Mouse (Mus musculus) limb, embryonic 14.5 days (tissue): ENCODE results near the gene Aff3. TPM values are rescaled to one million over a fixed set of nuclear protein-coding genes. Genes with fewer than 3 reads are reported as not detected.

Source experiments
- ATAC-seq: fragments of 200-750 bp; cut with Nextera tagmentation; 2 replicates; pipeline ENCODE4 v1.8.0; 2017; ENCODE audit warnings: low read depth, moderate number of reproducible peaks, moderate TSS enrichment; ENCODE audit not compliant: low FRiP score
- DNase-seq: peaks from one replicate; pipeline ENCODE4 v3.0.0-alpha.2; 2015; ENCODE audit warnings: low spot score
- H3K27ac ChIP-seq: fragments of 300-500 bp; sonication (generic); replicated peaks from 2 replicates; pipeline ENCODE4 v1.5.1; 2014; ENCODE audit warnings: low read depth, mild to moderate bottlenecking, low read length, moderate library complexity, mixed read lengths
- H3K27me3 ChIP-seq: fragments of 300-500 bp; sonication (generic); 2 replicates; pipeline ENCODE4 v1.6.1; 2014; ENCODE audit warnings: low read length, mixed read lengths; ENCODE audit not compliant: control insufficient read depth, insufficient read depth
- H3K36me3 ChIP-seq: fragments of 300-500 bp; sonication (generic); 2 replicates; pipeline ENCODE4 v1.6.1; 2014; ENCODE audit warnings: mild to moderate bottlenecking, low read length, moderate library complexity, mixed read lengths; ENCODE audit not compliant: control insufficient read depth, insufficient read depth
- H3K4me1 ChIP-seq: fragments of 300-500 bp; sonication (generic); 2 replicates; pipeline ENCODE4 v1.6.1; 2014; ENCODE audit warnings: antibody characterized with exemption, low read length, mixed read lengths; ENCODE audit not compliant: control insufficient read depth, insufficient read depth
- H3K4me2 ChIP-seq: fragments of 300-500 bp; sonication (generic); replicated peaks from 2 replicates; pipeline ENCODE4 v1.6.1; 2014; ENCODE audit warnings: low read depth, mild to moderate bottlenecking, low read length, moderate library complexity; ENCODE audit not compliant: severe bottlenecking
- H3K4me3 ChIP-seq: fragments of 300-500 bp; sonication (generic); replicated peaks from 2 replicates; pipeline ENCODE4 v1.5.1; 2014; ENCODE audit warnings: low read length
- H3K9ac ChIP-seq: fragments of 300-500 bp; sonication (generic); 2 replicates; pipeline ENCODE4 v1.6.1; 2014; ENCODE audit warnings: mild to moderate bottlenecking, low read depth, low read length, moderate library complexity; ENCODE audit not compliant: severe bottlenecking
- H3K9me3 ChIP-seq: fragments of 300-500 bp; sonication (generic); 2 replicates; pipeline ENCODE4 v1.6.1; 2016; ENCODE audit warnings: low read length; ENCODE audit not compliant: control insufficient read depth
- POLR2A ChIP-seq: fragments of 200-500 bp; IDR thresholded peaks from 2 replicates; pipeline ENCODE4 v1.8.0; 2012; ENCODE audit warnings: inconsistent platforms, mild to moderate bottlenecking, moderate library complexity, borderline replicate concordance; ENCODE audit not compliant: insufficient read depth, insufficient read length; ENCODE audit errors: extremely low read depth
- WGBS: fragments of 180-500 bp; shearing (Covaris S2); extraction: QIAGEN DNeasy Blood & Tissue Kit; methylation state at CpG from one replicate; pipeline ENCODE4 v1.1.7; 2014; 5-methylcytosine and 5-hydroxymethylcytosine counted together
- polyA plus RNA-seq, 2 experiments: library from polyadenylated mRNA; depleted of rRNA in 1 of 2; stranded (reverse) in 1 of 2; unstranded in 1 of 2; fragments of >200 nt; fragmentation: Nextera tagmentation in 1 of 2; extraction: Ambion mirVana in 1 of 2; gene quantifications; 2 replicates each; pipeline versions ENCODE4 v1.2.1 to v1.2.3; 2012 to 2014

Gene Aff3
- polyA plus RNA-seq, 2 experiments, result 20.4 to 22.4 TPM

DNA sequence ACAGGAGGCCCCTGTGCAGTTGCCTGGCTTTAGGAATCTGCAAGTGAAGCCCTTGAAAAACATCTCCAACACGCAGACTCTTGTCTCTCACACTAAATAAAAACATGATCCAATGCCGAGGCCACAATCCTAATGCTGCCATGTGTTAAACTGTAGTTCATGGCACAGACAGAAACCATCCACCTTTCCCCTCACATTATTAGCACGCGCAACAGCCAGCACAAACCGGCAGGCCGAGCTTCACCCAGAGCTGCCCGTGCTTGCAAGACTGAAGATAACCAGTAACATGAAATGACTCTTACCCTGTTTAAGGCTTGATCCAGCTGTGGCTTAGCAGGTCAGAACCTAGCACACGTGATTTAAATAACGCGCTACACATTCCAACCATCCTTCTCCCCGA is 360.4 kb downstream of the Aff3 start:
- no peaks in the 10 kb centered on the region for H3K36me3 ChIP-seq
- no peak overlapping the region for H3K4me3 ChIP-seq
- H3K9ac ChIP-seq, result no peak overlapping the region
- DNase-seq (no peak), ATAC-seq (no peak)
- H3K4me1 ChIP-seq, result peaks cover 36% of the 10 kb centered on the region
- no peaks in the 10 kb centered on the region for H3K9me3 ChIP-seq
- 0 out of 2 replicates have a peak overlapping the region, but pooled peaks have one; percentile 1 for H3K27ac ChIP-seq
- H3K27me3 ChIP-seq, result no peaks in the 10 kb centered on the region
- 65% methylated on average over 11 of the region's 11 CpGs for WGBS
- no peak for TF ChIP-seq POLR2A
- no peak overlapping the region for H3K4me2 ChIP-seq

DNA sequence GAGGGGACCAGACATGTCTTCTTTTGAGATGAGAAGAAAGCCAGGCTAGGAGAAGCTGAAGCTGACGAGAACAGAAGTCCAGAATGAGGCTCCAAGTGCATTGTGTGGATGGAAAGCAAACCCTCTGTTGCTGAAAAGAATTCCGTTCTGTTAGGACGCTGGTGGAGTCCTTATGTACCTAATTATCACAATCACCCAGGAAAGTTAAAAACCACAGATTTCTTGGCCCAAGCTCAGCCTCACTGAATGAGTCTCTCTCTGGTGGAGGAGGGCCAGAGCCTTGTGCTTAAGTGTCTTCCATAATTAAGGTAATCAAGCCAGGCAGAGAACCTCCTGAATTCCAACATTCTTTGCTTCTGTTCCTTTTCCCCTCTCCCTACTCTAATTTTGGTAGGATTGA is 366.5 kb downstream of the Aff3 start:
- ATAC-seq (no peak), DNase-seq (no peak)
- Histone ChIP-seq H3K4me1 (peaks cover 5% of the 10 kb centered on the region; the same call in 1 of the 2 replicates), H3K4me2 (no peak overlapping the region), H3K36me3 (0 out of 2 replicates have a peak, but pooled peaks cover 3% of the 10 kb centered on the region), H3K4me3 (no peak overlapping the region), H3K9ac (no peak overlapping the region), H3K27me3 (no peaks in the 10 kb centered on the region), H3K9me3 (no peaks in the 10 kb centered on the region), H3K27ac (no peak overlapping the region)
- WGBS, result 67% methylated on average over 3 of the region's 3 CpGs
- no peak for TF ChIP-seq POLR2A

DNA sequence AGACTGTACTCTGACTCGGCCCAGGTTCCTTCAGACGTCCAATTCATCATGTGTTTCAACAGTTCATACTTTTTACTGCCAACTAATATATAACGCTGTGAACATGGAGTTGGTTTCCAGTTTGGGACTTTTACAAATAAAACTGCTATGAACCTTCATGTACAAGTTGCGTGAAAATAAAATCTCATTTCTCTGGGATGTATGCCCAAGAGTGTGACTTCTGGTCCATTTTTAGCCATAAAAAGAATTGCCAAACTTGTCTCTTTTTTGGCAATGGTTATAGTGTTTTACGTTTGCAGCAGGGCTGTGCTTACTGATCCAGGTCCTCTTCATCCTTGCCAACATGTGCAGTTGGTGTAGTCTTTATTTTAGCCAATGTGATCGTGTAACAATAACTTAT is 369.8 kb downstream of the Aff3 start:
- Histone ChIP-seq H3K4me1 (peaks cover 5% of the 10 kb centered on the region; the same call in 1 of the 2 replicates), H3K27ac (no peak overlapping the region), H3K36me3 (0 out of 2 replicates have a peak, but pooled peaks cover 3% of the 10 kb centered on the region), H3K9ac (no peak overlapping the region), H3K27me3 (no peaks in the 10 kb centered on the region), H3K9me3 (no peaks in the 10 kb centered on the region), H3K4me3 (no peak overlapping the region), H3K4me2 (no peak overlapping the region)
- 66% methylated on average over 6 of the region's 6 CpGs for WGBS
- no peak for TF ChIP-seq POLR2A
- no peak for ATAC-seq
- peak; percentile 47 for DNase-seq

DNA sequence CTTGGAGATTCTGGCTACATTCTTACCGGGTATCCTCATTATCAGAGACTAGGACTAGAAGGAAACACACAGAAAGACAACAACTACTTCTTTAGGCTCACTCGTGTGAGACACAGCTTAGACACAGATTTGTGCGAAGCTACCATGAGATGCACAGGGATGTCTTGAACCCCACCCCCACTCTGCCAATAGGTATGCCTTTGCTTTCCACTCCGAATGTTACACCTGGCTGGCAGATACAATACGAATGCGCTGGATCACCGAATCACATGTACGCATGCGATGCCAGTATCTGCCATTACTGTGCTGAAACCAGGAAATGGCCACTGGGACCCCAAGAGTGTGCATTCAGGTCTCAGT is 370.4 kb downstream of the Aff3 start:
- 93% methylated on average over 9 of the region's 9 CpGs for WGBS
- ATAC-seq (no peak), DNase-seq (no peak)

DNA sequence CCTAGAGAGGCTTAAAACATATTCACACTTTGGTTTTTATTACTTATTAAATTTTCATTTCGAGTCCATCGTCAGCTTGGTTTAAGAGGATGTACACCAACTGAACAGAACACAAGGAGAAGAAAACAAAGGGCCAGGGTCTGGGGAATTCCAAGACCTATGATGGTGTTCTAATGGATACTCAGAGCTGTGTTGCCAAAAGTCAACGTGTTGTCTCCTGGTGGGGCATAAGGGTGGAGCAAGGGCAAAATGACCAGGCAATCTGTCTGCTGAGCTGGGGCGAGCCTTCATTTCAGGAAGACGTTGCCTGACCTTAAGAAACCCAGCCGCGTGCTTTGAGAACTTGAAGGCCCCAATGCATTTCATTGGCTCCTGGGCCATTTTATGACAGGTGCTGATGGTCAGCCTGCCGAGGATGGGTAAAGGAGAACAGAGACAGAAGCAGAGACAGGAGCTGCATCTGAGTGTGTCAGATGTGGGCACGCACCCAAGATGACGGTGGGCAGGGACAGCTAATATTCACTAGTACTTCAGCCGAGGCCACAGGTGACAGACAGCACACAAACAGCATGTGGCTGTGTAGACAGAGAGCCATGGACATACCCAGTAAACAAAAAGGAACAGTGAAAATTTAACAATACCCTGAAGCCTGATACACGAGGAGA is 371.0 kb downstream of the Aff3 start:
- no peak for ATAC-seq
- H3K27me3 ChIP-seq, result no peaks in the 10 kb centered on the region
- H3K36me3 ChIP-seq, result peaks cover 5% of the 10 kb centered on the region; the same call in 1 of the 2 replicates
- H3K4me1 ChIP-seq, result peaks cover 5% of the 10 kb centered on the region; the same call in 1 of the 2 replicates
- no peak for TF ChIP-seq POLR2A
- no peak for DNase-seq
- H3K27ac ChIP-seq, result no peak overlapping the region
- H3K4me3 ChIP-seq, result no peak overlapping the region
- no peaks in the 10 kb centered on the region for H3K9me3 ChIP-seq
- WGBS, result 86% methylated on average over 12 of the region's 12 CpGs
- H3K4me2 ChIP-seq, result no peak overlapping the region
- H3K9ac ChIP-seq, result no peak overlapping the region

More for the DNA sequence above, 370.4 kb downstream of the Aff3 start:
- 0 out of 2 replicates have a peak, but pooled peaks cover 3% of the 10 kb centered on the region for H3K36me3 ChIP-seq
- no peak overlapping the region for H3K4me2 ChIP-seq
- H3K27me3 ChIP-seq, result no peaks in the 10 kb centered on the region
- no peaks in the 10 kb centered on the region for H3K9me3 ChIP-seq
- no peak overlapping the region for H3K4me3 ChIP-seq
- peaks cover 5% of the 10 kb centered on the region; the same call in 1 of the 2 replicates for H3K4me1 ChIP-seq
- no peak overlapping the region for H3K27ac ChIP-seq
- TF ChIP-seq POLR2A, result no peak
- no peak overlapping the region for H3K9ac ChIP-seq
